Mouse (Mus musculus) megakaryocyte, adult 5-6 weeks (primary cell): ENCODE measurements at regions not wholly inside any gene's neighbourhood (a gene's known extent, or its start where the extent isn't known, plus 50 kb on each side); places are given as distances from the start of the nearest gene placed in this dataset.
A peak's percentile ranks its signal among the peaks of the same experiment; 100 is the strongest.
"Not testable (repeated sequence)": the region's sequence is repeated elsewhere in the genome, so short reads cannot be mapped to it uniquely, and the experiment has no call there.

Experiments
- ATAC-seq: 2 replicates; pipeline ENCODE4 v1.8.0; 2016; ENCODE audit warnings: mild to moderate bottlenecking, inconsistent platforms; ENCODE audit not compliant: poor library complexity, severe bottlenecking

- ATAC-seq: peak; percentile 98
Measured at GRCm38 (mm10) chr6:117660576-117660975, 180.4 kb upstream of the Zfp637 start.

GRCm38 (mm10) chr6:117662635-117663034 lies 178.3 kb upstream of the Zfp637 start:
- no peak for ATAC-seq

- no peak for ATAC-seq
Measured at GRCm38 (mm10) chr6:117670337-117670736, 170.6 kb upstream of the Zfp637 start.

GRCm38 (mm10) chr6:117670792-117671525 lies 170.0 kb upstream of the Zfp637 start:
- no peak for ATAC-seq

- ATAC-seq: peak; percentile 85
Measured at GRCm38 (mm10) chr6:117675059-117675800, 165.8 kb upstream of the Zfp637 start.

GRCm38 (mm10) chr6:117676064-117676821 lies 164.7 kb upstream of the Zfp637 start:
- peak; percentile 31 for ATAC-seq

GRCm38 (mm10) chr6:117677062-117677461 lies 163.9 kb upstream of the Zfp637 start:
- ATAC-seq: no peak

GRCm38 (mm10) chr6:117677821-117678220 lies 163.2 kb upstream of the Zfp637 start:
- no peak for ATAC-seq

GRCm38 (mm10) chr6:117678276-117678675 lies 162.7 kb upstream of the Zfp637 start:
- no peak for ATAC-seq

GRCm38 (mm10) chr6:117678877-117679276 lies 162.1 kb upstream of the Zfp637 start:
- ATAC-seq: no peak

- ATAC-seq: no peak
Measured at GRCm38 (mm10) chr6:117686212-117686611, 154.8 kb upstream of the Zfp637 start.

GRCm38 (mm10) chr6:117687045-117687444 lies 153.9 kb upstream of the Zfp637 start:
- peak; percentile 97 for ATAC-seq

- ATAC-seq: peak; percentile 8; the same call in 1 of the 2 replicates
Measured at GRCm38 (mm10) chr6:117688664-117689178, 152.3 kb upstream of the Zfp637 start.

- no peak for ATAC-seq
Measured at GRCm38 (mm10) chr6:117700286-117700685, 140.7 kb upstream of the Zfp637 start.

- no peak for ATAC-seq
Measured at GRCm38 (mm10) chr6:117701547-117701946, 139.4 kb upstream of the Zfp637 start.

GRCm38 (mm10) chr6:117706006-117706405 lies 135.0 kb upstream of the Zfp637 start:
- ATAC-seq: no peak

- no peak for ATAC-seq
Measured at GRCm38 (mm10) chr6:117709212-117709611, 131.8 kb upstream of the Zfp637 start.

- ATAC-seq: no peak
Measured at GRCm38 (mm10) chr6:117715056-117715777, 125.8 kb upstream of the Zfp637 start.

GRCm38 (mm10) chr6:117716422-117716821 lies 124.6 kb upstream of the Zfp637 start:
- not testable (repeated sequence) for ATAC-seq

- ATAC-seq: not testable (repeated sequence)
Measured at GRCm38 (mm10) chr6:117752338-117752737, 88.6 kb upstream of the Zfp637 start.
